Mouse (Mus musculus) lung, postnatal 0 days (tissue): ENCODE results near the gene Smg6.

Experiments used
- CTCF ChIP-seq: IDR thresholded peaks from 2 replicates; pipeline ENCODE4 v1.5.1; 2016; ENCODE audit warnings: antibody characterized with exemption, mild to moderate bottlenecking
- EP300 ChIP-seq: IDR thresholded peaks from 2 replicates; pipeline ENCODE4 v1.6.1; 2016; ENCODE audit warnings: antibody characterized with exemption, mild to moderate bottlenecking, control low read depth

- TF ChIP-seq CTCF (peak; percentile 75), EP300 (no peak)
Measured at GRCm38 (mm10) chr11:75159564-75159963, 233.9 kb downstream of the Smg6 start.
